Mouse (Mus musculus) urinary bladder, postnatal 4 days (tissue): ENCODE measurements at regions not wholly inside any gene's neighbourhood (a gene's known extent, or its start where the extent isn't known, plus 50 kb on each side); places are given as distances from the start of the nearest gene placed in this dataset.

Experiments used
- DNase-seq, 2 experiments: peaks; one replicate each; pipeline ENCODE4 v3.0.0; 2021 to 2022; ENCODE audit warnings: low spot score in 2 of 2

DNA sequence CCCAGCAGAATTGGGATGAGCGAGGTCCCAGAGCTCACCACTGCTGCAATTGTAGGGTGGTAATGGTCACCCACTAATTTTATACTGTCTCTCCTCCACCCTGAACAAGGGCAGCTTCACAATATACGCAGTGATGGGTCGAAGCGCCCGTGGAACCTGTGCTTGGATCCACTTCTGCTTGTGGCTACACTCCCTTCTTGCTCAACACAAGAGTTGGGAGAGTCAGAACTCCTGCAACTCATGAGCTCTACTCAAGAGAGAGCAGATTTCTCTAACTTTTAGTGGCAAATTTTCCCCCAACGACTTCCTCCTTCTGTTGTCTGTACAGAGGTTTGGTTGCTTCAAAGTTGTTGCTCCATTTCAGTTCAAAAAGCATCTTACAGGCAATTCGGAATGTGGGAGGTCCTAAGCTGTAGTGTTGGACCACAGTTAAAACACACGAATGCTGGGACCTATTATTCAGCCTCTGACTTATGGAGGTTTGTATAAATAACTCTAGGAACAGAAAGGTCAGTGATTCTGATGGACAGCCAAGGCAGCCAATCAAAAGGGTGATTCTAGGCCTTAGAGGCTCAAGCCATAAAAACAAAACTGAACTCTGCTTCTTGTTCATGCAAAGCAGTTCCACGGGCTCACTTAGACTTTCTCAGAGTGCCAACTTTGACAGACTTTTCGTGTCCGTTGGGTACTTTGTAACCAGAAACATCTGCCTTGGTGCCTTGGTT is 227.8 kb upstream of the Meis1 start:
- DNase-seq, result no peak

DNA sequence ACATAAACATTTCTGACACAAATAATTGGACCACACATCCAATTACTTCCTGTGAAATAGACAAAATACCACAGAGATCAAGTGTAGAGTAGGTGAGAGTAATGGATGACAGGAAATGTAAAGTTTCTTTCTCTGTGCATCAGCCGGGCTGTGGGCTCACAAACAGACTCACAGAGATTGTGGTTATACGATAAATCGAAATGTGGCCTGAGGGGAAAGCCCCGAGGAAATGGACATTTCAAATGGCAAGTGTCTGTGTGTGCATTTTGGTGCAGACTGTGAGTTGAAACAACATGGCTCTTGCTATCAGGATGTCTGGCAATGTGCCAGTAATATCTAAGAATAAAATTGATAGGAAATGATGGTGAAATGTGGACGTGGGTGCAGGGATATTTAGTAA is 234.8 kb upstream of the Meis1 start:
- DNase-seq, result no peak

DNA sequence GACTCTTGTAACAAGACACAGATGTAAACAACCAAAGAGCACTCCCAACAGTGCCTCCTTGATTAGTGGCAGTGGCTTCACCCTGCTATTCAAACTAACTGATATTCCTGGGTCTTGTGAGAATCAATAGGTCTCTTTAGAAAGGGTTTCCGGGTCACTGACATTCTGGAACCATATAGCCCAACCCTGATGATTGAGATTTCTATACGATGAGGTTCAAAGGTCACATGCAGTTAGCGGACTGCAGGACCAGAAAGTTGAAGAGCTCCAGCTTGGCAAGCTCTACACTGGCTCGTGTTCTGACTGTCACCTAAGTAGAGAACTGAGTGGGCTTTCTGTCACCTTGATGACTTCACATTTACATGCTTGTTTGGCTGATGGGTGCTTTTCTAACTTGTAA is 235.4 kb upstream of the Meis1 start:
- DNase-seq, result no peak

DNA sequence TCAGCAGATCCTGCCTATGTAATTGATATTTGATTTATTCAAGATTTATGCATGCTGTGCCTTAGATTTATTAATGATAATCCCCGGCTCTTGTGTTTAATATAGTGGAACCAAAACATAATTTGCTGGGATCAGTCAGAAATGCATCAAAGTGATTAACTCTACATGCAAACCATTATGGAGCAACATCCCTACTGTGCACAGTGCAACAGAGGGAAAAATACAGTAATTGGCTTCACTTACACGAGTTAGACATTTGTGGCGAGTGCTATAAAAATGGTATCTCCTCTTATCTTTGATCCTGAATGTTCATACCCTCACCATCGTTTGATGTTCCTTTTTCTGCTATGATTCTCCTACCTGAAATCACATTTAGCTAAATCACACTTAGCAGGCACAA is 238.8 kb upstream of the Meis1 start:
- no peak for DNase-seq

GRCm38 (mm10) chr11:19262832-19263231 is 244.0 kb upstream of the Meis1 start:
- DNase-seq, result no peak

DNA sequence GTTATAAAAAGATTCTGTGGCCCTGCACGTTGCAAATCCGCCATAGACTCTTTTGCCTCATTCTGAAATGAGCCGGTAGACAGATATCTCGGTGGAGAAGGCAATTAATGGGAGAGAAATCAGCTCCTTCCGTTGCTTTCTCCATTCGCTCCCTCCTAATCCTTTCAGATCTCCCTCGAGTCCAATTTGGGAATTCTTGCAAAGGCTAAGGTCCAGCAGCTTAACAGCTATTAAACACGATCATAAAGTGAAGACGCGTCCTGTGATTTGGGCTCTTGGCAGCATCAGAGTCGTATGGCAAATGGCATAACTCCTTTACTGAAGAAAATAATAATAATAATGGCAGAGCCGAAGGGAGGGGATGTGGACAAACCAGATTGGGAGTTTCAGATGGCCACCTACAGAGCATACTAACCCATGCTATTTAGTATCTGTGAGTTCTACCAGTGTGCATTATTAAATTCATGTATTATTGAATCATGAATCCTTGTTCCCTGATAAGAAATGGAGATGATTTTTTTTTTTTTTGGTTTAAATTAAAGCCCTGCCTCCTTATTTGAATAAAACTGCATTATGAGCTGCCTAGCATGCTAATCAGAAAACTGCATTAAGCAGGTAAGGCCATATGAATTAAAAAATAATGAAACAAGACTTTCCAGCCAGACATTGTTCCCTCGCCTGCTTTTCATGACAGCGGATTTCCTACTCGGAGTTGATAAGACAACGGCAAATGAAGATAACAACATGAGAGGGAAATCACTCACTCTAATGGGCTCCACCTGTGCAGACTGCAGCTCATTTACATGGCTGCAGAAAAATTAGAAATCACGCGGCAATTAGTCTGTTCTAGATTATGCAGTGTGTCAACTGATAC is 246.2 kb upstream of the Meis1 start:
- DNase-seq, result no peak

DNA sequence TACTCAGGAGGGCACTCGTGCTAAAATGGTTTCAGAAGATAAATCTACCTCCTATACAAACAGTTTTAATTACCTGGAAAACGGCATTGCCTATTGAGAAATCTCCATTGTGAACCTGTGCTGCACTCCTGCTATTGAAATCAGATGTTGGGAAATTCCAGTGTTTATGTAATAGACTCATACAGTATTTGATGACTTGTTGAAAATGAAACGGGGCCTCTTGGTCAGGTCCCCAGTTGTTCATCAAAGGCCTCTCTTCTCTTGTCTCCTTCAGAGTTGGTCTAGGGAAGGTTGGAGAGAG is 246.8 kb upstream of the Meis1 start:
- DNase-seq, result no peak

GRCm38 (mm10) chr11:19290971-19291370 is 272.2 kb upstream of the Meis1 start:
- no peak for DNase-seq

GRCm38 (mm10) chr11:19299411-19299810 is 280.6 kb upstream of the Meis1 start:
- no peak for DNase-seq

GRCm38 (mm10) chr11:19306687-19307086 is 287.9 kb upstream of the Meis1 start:
- no peak for DNase-seq

GRCm38 (mm10) chr11:19330685-19331239 is 312.0 kb upstream of the Meis1 start:
- no peak for DNase-seq

GRCm38 (mm10) chr11:19332274-19332673 is 313.5 kb upstream of the Meis1 start:
- no peak for DNase-seq

GRCm38 (mm10) chr11:19332727-19333126 is 313.9 kb upstream of the Meis1 start:
- no peak for DNase-seq

- DNase-seq, result no peak
Measured at GRCm38 (mm10) chr11:19333908-19334487, 315.2 kb upstream of the Meis1 start.

- no peak for DNase-seq
Measured at GRCm38 (mm10) chr11:19335384-19335783, 316.6 kb upstream of the Meis1 start.

DNA sequence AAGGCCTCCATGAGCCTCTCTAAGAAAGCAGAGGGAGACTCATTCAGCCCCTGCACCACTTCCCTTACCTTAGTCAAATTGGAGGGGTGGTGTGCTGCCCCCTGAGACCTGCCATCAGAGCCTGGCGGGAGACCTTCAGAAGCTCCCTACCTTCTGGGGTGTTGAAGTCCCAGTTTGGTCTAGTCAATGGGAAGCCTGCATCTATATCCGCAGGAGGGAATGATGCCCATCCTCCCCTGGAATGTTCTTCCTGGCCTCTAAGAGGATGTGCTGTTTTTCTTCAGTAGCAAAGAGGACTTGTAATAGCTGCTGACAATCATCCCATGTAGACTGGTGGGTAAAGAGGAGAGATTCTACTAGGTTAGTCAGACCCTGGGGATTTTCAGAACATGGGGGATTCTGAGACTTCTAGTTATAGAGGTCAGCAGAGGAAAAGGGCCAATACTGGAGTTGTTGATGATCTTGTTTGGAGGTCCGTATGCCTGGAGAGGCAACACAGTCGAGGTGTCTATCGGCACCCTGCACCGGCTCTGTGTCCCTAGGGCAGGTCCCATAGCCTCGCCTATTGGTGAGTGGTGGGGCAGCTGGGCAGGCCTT is 321.0 kb upstream of the Meis1 start:
- DNase-seq, result no peak

DNA sequence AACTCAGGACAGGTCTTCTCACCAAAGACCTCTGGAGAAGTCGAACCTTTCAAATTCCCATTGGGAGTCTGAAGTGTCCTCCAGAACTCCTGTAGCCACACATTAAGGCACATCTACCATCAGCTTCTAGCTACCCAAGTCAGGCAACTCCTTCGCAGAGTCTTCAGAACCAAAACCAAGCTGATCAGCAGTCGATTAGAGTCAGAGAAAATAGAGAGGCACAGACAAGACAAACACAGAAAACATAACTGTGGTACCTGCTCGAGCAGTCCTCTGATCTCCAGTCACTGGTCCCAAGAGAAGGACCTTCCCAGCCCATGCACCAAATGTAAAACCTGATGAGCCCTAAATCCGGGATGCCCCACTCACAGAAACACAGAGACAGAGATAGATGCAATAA is 322.1 kb upstream of the Meis1 start:
- no peak for DNase-seq

DNA sequence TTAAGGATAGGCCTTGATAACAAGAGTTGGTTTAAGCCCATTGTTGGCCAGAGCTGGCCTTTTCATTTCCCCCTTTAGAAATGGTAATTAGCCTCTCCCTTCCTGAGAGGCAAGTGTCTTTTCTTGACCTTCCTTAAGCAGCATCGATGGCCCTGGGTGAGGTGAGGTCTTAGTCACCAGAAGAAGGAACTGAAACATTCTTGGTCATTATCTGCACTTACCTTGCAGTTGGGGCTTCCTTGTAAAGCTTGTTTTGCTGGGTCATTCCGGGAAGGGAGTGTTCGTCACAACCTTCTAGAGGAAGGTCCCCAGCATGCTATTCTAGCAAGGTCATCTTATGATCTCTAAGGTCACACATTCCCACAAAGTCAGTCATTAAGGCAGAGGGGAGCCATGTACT is 322.6 kb upstream of the Meis1 start:
- no peak for DNase-seq

DNA sequence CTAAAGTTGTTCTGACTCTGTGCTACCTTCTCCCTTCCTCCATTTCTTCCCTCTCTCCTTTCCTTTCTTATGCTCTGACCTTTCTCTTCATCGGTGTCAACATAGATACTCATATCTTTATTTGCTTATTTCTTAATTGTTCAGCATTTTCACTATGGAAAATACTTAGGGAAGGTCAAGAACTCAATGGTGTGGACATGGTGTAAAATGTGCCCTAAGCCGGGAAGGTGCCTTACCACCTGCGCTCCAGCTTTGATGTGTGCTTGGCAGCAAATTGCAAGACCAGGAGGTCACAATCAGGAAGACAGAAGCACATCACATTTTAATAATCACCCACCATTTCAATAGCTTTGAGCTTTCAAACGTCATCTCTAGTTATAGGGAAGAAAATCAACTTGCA is 324.0 kb upstream of the Meis1 start:
- DNase-seq, result no peak

DNA sequence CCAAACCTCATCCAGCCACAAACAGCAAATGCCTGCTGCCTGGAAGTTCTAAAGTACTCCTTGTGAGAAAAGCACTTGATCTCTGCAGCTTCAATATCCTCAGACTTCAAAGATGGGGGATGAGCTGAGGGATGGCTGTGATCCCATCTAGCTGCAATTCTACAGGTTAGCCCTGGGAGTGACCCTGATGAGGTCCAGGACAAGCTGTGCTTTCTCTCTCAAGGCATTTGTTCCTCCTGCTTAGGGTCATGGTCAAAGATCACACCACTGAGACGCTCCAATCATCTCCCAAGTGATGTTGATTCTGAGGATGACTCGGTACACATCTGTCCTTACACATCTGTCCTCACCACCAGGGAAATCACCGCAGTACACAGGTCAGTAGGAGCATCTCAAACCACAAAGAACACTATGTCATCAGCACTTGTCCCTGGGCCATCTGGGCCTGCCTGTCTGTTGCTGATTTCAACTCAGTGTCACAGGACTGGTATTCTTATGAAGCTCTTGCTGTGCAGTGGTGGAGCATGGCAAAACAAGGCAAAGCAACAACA is 327.6 kb upstream of the Meis1 start:
- DNase-seq, result no peak

GRCm38 (mm10) chr11:19350331-19351242 is 331.8 kb upstream of the Meis1 start:
- DNase-seq, result no peak
